Mouse (Mus musculus): Measurements from ENCODE around the gene Clasp2.

DNA sequence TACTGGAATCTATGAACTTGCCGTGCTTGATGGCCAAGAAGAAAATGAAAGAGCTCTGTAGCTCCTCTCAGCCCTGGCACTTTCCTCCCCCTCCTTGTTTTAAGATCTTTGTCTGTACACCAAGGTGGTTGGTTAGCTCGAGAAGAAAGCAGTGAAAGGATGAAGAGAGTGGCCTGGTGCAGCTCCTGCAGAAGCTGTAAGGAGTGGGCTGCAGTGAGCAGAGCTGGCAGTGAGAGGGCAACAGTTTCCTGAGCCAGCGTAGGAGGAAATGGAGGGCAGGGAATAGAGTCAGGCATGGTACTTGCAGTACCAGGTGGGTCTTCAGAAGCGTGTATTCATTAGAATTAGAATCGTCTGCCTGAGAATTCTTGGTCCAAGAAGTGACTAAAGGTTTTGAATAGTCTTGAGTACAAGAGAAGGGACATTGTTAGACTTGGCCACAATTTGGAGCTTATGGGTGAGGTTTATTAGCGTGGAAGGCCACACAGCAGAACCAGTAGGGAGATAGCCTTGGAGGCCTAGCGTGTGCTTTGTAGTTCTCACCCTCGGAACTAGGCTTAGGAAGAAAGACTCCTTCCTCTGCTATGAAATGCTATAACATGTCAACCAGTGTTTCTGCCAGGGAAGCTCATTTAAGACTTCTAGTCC lies 116.1 kb downstream of the Clasp2 start:
- TF ChIP-seq POLR2A (IDR thresholded peaks at IDR 0.05; ENCODE audit: control insufficient read depth, low read depth, low read length), result no peak
- TF ChIP-seq CTCF (IDR thresholded peaks at IDR 0.05; ENCODE audit: control insufficient read depth, insufficient read depth, insufficient replicate concordance, low read depth, low read length), result no peak

All from testis, adult 2 months (tissue).